Mouse (Mus musculus): ENCODE data around the gene Smpd4. TPM values are rescaled to one million over a fixed set of nuclear protein-coding genes. Genes with fewer than 3 reads are reported as not detected.

Smpd4 gene
- 23.7 TPM for polyA plus RNA-seq (2017; shearing (Covaris generic))

DNA sequence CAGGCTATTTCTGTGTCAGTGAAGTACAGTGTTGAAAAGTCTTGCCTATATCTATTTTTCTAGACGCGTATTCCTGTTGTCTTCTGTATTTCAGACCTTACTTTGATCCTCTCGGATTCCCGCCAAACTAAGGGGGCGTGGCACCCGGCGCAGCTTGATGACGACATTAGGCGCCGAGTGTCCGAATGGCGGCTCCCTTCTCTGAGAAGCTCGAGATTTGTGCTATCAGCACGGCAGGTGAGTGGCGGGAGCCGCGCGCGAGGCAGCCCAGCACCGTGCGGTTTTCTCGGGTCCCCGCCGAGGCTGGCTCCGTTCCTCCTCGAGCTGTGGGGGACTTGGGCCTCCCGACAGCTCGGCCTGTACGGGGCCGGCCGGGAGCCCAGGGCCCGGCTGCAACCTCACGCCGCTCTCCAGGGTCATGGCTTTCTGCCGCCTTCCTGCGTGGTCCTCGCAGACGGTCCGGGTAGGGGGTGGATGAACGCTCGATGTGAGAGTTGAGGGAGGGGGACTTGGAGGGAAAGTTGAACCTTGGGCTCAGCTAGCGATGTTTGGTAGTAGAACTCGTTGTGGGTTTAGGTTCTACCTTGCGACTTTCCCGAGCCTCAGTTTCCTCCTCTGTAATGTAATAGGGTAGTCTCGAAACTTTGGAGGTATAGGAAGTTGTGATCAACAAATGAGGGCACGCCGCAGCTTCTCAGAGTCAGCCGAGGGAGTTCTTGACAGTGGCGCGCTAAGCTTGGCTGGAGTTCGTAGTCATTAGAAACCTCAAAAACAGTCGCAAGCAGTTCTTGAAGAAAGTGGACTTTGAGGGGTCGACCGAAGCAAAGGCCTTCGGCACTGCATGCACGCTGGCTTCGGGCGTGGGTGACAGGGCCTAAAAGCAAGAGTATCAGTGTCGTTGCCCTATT, at the start of gene Smpd4:
Smpd4 (plus strand) TSS at position 157 of the 908 bp plus-strand sequence.

DNA sequence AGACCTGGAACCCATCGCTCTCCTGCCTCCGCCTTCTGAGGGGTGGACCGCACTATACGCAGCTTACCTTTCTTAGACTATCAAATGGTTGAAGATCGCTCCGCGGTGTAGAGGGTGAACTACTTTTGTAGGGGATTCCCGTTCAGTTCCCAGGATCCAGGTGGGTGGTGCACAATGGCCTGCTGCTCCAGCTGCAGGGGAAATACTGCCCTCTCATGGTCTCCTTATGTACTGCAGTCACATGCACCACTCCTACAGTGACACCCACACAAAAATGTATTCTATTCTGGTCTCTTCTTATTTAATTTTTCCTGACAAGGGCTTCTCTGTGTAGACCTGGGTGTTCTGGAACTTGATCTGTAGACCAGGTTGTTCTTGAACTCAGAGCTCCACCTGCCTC, 36.1 kb upstream of the Smpd4 start, which contains the start of gene Slc7a4:
Slc7a4 (minus strand) TSS at position 151 of the 400 bp plus-strand sequence.

DNA sequence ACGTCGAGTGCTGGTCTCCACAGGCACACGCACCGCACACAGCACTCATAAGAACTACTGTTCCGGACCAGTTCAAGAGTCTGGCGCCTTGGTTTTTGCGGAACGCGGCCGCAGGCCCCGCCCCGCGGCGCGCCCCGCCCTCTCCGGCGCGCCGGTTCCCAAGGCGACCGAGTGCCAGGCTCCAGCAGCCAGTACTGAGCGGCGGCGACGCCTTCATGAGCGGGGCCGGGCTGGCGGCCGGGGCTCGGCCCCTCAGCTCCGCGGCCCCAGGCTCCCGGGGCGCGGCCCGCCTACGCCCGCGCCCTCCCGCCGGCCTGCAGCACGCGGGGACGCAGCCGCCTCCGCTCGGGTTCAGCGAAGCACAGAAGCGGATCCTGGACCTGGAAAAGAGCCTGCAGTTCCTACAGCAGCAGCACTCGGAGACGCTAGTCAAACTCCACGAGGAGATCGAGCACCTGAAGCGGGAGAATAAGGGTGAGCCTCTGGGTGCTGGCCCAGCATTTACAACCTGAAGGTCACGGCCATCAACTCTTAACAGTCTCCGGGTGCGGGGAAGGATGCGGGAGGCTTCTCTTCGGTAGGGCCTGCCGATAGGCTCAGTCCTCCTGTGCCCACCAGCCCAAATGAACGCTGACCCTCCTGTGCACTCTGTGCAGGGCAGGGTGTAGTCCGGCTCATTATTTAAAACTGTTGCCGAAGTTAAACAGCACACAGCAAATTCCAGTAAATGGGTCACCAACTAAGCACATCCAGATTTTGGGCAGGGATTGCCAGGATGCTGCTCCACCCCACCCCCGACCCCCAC, 27.4 kb downstream of the Smpd4 start, which contains the start of gene Ccdc74a:
Ccdc74a (plus strand) TSS at position 161 of the 805 bp plus-strand sequence.

Other genes starting within 250 kb of the Smpd4 start
- gene Snap29, start 213.4 kb upstream of the Smpd4 start, polyA plus RNA-seq (2017; shearing (Covaris generic)), result 23.1 TPM
- gene Pi4ka, start 213.0 kb upstream of the Smpd4 start, polyA plus RNA-seq (2017; shearing (Covaris generic)), result 33.9 TPM
- gene Crkl, start 167.4 kb upstream of the Smpd4 start, polyA plus RNA-seq (2017; shearing (Covaris generic)), result 94.8 TPM
- gene Aifm3, start 129.7 kb upstream of the Smpd4 start, polyA plus RNA-seq (2017; shearing (Covaris generic)), result not detected
- 67.0 TPM for gene Lztr1, start 110.7 kb upstream of the Smpd4 start, polyA plus RNA-seq (2017; shearing (Covaris generic))
- 82.1 TPM for gene Thap7, start 88.2 kb upstream of the Smpd4 start, polyA plus RNA-seq (2017; shearing (Covaris generic))
- not detected for gene Lrrc74b, start 58.1 kb upstream of the Smpd4 start, polyA plus RNA-seq (2017; shearing (Covaris generic))
- not detected for gene P2rx6, start 57.5 kb upstream of the Smpd4 start, polyA plus RNA-seq (2017; shearing (Covaris generic))
- gene Slc7a4, start 36.1 kb upstream of the Smpd4 start, polyA plus RNA-seq (2017; shearing (Covaris generic)), result 1.1 TPM
- gene Ccdc74a, start 27.1 kb downstream of the Smpd4 start, polyA plus RNA-seq (2017; shearing (Covaris generic)), result 0.67 TPM
- gene Med15, start 113.5 kb downstream of the Smpd4 start, polyA plus RNA-seq (2017; shearing (Covaris generic)), result 167 TPM
- gene Klhl22, start 140.3 kb downstream of the Smpd4 start, polyA plus RNA-seq (2017; shearing (Covaris generic)), result 16.1 TPM
- not detected for gene Scarf2, start 177.9 kb downstream of the Smpd4 start, polyA plus RNA-seq (2017; shearing (Covaris generic))
- gene B830017H08Rik, start 213.8 kb downstream of the Smpd4 start, polyA plus RNA-seq (2017; shearing (Covaris generic)), result not detected
- 1.9 TPM for gene Car15, start 219.0 kb downstream of the Smpd4 start, polyA plus RNA-seq (2017; shearing (Covaris generic))

All from activated CD4-positive, CD25-positive, alpha-beta regulatory T cell, adult 9 weeks (primary cell).